13 mouse cellular contexts compared by ENCODE assay signal in the genomic region with DNA sequence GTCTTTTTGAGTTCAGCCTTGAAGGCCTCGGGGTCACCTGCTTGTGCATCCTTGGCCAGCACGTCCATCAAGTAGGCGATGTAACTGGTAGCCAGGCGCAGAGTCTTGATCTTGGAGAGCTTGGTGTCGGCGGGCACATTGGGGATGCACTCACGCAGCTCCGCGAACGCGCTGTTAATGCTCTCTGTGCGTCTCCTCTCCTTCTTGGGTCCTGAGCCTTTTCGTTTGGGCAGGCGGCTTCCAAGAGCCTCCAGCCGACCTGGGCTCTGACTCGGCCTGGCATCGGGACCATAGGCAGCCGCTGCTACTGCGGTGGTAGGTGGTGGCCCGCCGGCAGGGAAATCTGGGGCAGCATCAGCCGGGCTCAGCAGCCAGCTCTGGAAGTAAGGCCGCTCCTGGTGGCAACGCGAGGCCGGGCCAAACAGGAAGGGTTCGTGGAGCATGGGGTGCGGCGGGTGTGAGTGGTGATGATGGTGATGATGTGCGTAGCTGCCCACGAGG. TPM values are rescaled to one million over a fixed set of nuclear protein-coding genes. Genes with fewer than 3 reads are reported as not detected.
A peak's percentile ranks its signal among the peaks of the same experiment; 100 is the strongest.
DNase-seq lines count a peak whose midpoint lies in the region; ATAC-seq lines count a peak whose summit lies in the region.
"Had no signal": no experiment of that assay in that cellular context is flagged by ENCODE, and none has a peak within 500 bp of the region (broad histone marks: within the 10 kb centered on the region; RNA-seq: fewer than 3 reads in every experiment).

No protein-coding gene starts in this region.

- H3K4me2 ChIP-seq in heart, embryonic 13.5 days: peak overlapping the region; percentile 76
- H3K4me2 ChIP-seq in midbrain, embryonic 11.5 days: no peak overlapping the region
- no peak overlapping the region for H3K4me2 ChIP-seq in midbrain, embryonic 15.5 days
- H3K4me2 ChIP-seq in intestine, embryonic 14.5 days (ENCODE audit: low read length): peak overlapping the region; percentile 74
- H3K4me2 ChIP-seq: midbrain, embryonic 12.5 days had no signal

- H3K9ac ChIP-seq in heart, embryonic 13.5 days: peak overlapping the region; percentile 83
- no peak overlapping the region for H3K9ac ChIP-seq in midbrain, embryonic 11.5 days (ENCODE audit: low read length)
- no peak overlapping the region for H3K9ac ChIP-seq in midbrain, embryonic 15.5 days
- H3K9ac ChIP-seq in intestine, embryonic 14.5 days (ENCODE audit: low read length): peak overlapping the region; percentile 69
- H3K9ac ChIP-seq: midbrain, embryonic 12.5 days had no signal

- peak overlapping the region; percentile 86 for H3K27ac ChIP-seq in heart, embryonic 13.5 days (replicated peaks)
- H3K27ac ChIP-seq in midbrain, embryonic 11.5 days (ENCODE audit: low read depth, low read length): no peak overlapping the region
- no peak overlapping the region for H3K27ac ChIP-seq in midbrain, embryonic 15.5 days
- peak overlapping the region; percentile 80 for H3K27ac ChIP-seq in intestine, embryonic 14.5 days (ENCODE audit: low read depth)
- H3K27ac ChIP-seq: midbrain, embryonic 12.5 days had no signal

- H3K4me3 ChIP-seq in heart, embryonic 13.5 days: peak overlapping the region; percentile 53
- H3K4me3 ChIP-seq in midbrain, embryonic 11.5 days (ENCODE audit: low read depth, low read length): no peak overlapping the region; the same call in 1 of the 2 replicates
- H3K4me3 ChIP-seq in midbrain, embryonic 15.5 days: no peak overlapping the region
- peak overlapping the region; percentile 56 for H3K4me3 ChIP-seq in intestine, embryonic 14.5 days (ENCODE audit: low read depth, low read length)
- H3K4me3 ChIP-seq: midbrain, embryonic 12.5 days had no signal

- no peak for DNase-seq in heart, postnatal 4 days
- peak; percentile 95 for DNase-seq in midbrain, embryonic 11.5 days (ENCODE audit: low spot score, missing footprints)
- DNase-seq in intestine, embryonic 14.5 days (ENCODE audit: low spot score): peak; percentile 81
- DNase-seq in retina, embryonic 14.5 days (ENCODE audit: low spot score): peak; percentile 30
- DNase-seq in spleen, adult 12 weeks (ENCODE audit: low spot score): no peak
- no peak for DNase-seq in spleen, postnatal 4 days (ENCODE audit: low spot score in 2 of 2)
- DNase-seq: gastrocnemius, postnatal 10 days; kidney, adult 11 months; thymus, postnatal 14 days had no signal

- no peaks in the 10 kb centered on the region for H3K36me3 ChIP-seq in heart, embryonic 13.5 days
- H3K36me3 ChIP-seq in midbrain, embryonic 11.5 days (ENCODE audit: control insufficient read depth, insufficient read depth, low read length): no peaks in the 10 kb centered on the region
- H3K36me3 ChIP-seq in midbrain, embryonic 15.5 days (replicated peaks): no peaks in the 10 kb centered on the region
- no peaks in the 10 kb centered on the region for H3K36me3 ChIP-seq in intestine, embryonic 14.5 days (ENCODE audit: control insufficient read depth, insufficient read depth, low read length)
- H3K36me3 ChIP-seq: midbrain, embryonic 12.5 days had no signal

- 7% methylated on average over 31 of the region's 31 CpGs for WGBS in heart, embryonic 13.5 days
- under 1% methylated on average over 31 of the region's 31 CpGs for WGBS in midbrain, embryonic 11.5 days
- WGBS in midbrain, embryonic 15.5 days: 2% methylated on average over 31 of the region's 31 CpGs
- WGBS in intestine, embryonic 14.5 days: 11% methylated on average over 31 of the region's 31 CpGs

- H3K4me1 ChIP-seq in heart, embryonic 13.5 days: peaks cover 52% of the 10 kb centered on the region
- H3K4me1 ChIP-seq in midbrain, embryonic 11.5 days (ENCODE audit: control insufficient read depth, insufficient read depth, low read length): peaks cover 14% of the 10 kb centered on the region
- H3K4me1 ChIP-seq in midbrain, embryonic 15.5 days: peaks cover 21% of the 10 kb centered on the region
- peaks cover 31% of the 10 kb centered on the region for H3K4me1 ChIP-seq in intestine, embryonic 14.5 days (replicated peaks; ENCODE audit: control insufficient read depth, insufficient read depth, low read length)

- H3K9me3 ChIP-seq in heart, embryonic 13.5 days: no peaks in the 10 kb centered on the region
- H3K9me3 ChIP-seq in midbrain, embryonic 11.5 days (ENCODE audit: control insufficient read depth, low read length): no peaks in the 10 kb centered on the region
- no peaks in the 10 kb centered on the region for H3K9me3 ChIP-seq in midbrain, embryonic 15.5 days
- no peaks in the 10 kb centered on the region for H3K9me3 ChIP-seq in intestine, embryonic 14.5 days (ENCODE audit: control insufficient read depth, low read length)
- H3K9me3 ChIP-seq: midbrain, embryonic 12.5 days had no signal

- peaks cover 96% of the 10 kb centered on the region for H3K27me3 ChIP-seq in heart, embryonic 13.5 days (replicated peaks)
- peaks cover 98% of the 10 kb centered on the region for H3K27me3 ChIP-seq in midbrain, embryonic 11.5 days (ENCODE audit: control insufficient read depth, insufficient read depth, low read length)
- H3K27me3 ChIP-seq in midbrain, embryonic 15.5 days (replicated peaks): peaks cover 88% of the 10 kb centered on the region
- peaks cover 67% of the 10 kb centered on the region for H3K27me3 ChIP-seq in intestine, embryonic 14.5 days (replicated peaks; ENCODE audit: control insufficient read depth, insufficient read depth, low read length)

- ATAC-seq in heart, embryonic 13.5 days (ENCODE audit: extremely low read depth, insufficient number of reproducible peaks, low FRiP score, low TSS enrichment): no peak
- ATAC-seq in midbrain, embryonic 11.5 days (ENCODE audit: low FRiP score): no peak
- no peak for ATAC-seq in midbrain, embryonic 15.5 days (replicated peaks)
- ATAC-seq in intestine, embryonic 14.5 days (replicated peaks; ENCODE audit: low FRiP score, low TSS enrichment, low read depth): no peak

RNA-seq across cellular contexts. Expression of a gene that starts 1.3 kb away (rescaled TPM):
- 19.7 and 24.3 TPM in 2 replicates for polyA plus RNA-seq in heart, embryonic 13.5 days (2015; fragmentation: Nextera tagmentation; extraction: Ambion mirVana)
- total RNA-seq in heart, postnatal 4 days (2021): under 1 TPM; 0.74 to 0.81 TPM
- polyA plus RNA-seq in midbrain, embryonic 11.5 days (2014; fragmentation: Nextera tagmentation; extraction: Ambion mirVana): not detected in 2 replicates
- not detected in 2 replicates for polyA plus RNA-seq in midbrain, embryonic 15.5 days (2015; fragmentation: Nextera tagmentation; extraction: Ambion mirVana)
- polyA plus RNA-seq in intestine, embryonic 14.5 days (2014; fragmentation: Nextera tagmentation; extraction: Ambion mirVana): 36.6 and 44.4 TPM in 2 replicates
- total RNA-seq: CH12.LX; gastrocnemius, postnatal 10 days had no signal
- polyA plus RNA-seq: midbrain, embryonic 12.5 days had no signal

RNA-seq across cellular contexts. Expression of a gene that starts 29.9 kb away (rescaled TPM):
- 6.9 and 7.1 TPM in 2 replicates for polyA plus RNA-seq in heart, embryonic 13.5 days (2015; fragmentation: Nextera tagmentation; extraction: Ambion mirVana)
- 10 to 100 TPM; 31.9 to 36.7 TPM for total RNA-seq in heart, postnatal 4 days (2021)
- 14.5 and 14.7 TPM in 2 replicates for polyA plus RNA-seq in midbrain, embryonic 11.5 days (2014; fragmentation: Nextera tagmentation; extraction: Ambion mirVana)
- 9.3 and 11.6 TPM in 2 replicates for polyA plus RNA-seq in midbrain, embryonic 15.5 days (2015; fragmentation: Nextera tagmentation; extraction: Ambion mirVana)
- 10.1 and 15.0 TPM in 2 replicates for polyA plus RNA-seq in intestine, embryonic 14.5 days (2014; fragmentation: Nextera tagmentation; extraction: Ambion mirVana)

Comparison
In these comparisons a context has a peak if more than half of its experiments do, and no peak if none do; other contexts are left out.
1. H3K27ac ChIP-seq: peak in heart, embryonic 13.5 days (single experiment) and intestine, embryonic 14.5 days (single experiment); none in midbrain, embryonic 11.5 days (single experiment) and midbrain, embryonic 15.5 days (single experiment).
2. H3K4me2 ChIP-seq: peak in heart, embryonic 13.5 days (single experiment) and intestine, embryonic 14.5 days (single experiment); none in midbrain, embryonic 11.5 days (single experiment) and midbrain, embryonic 15.5 days (single experiment).
3. H3K4me3 ChIP-seq: peak in heart, embryonic 13.5 days (single experiment) and intestine, embryonic 14.5 days (single experiment); none in midbrain, embryonic 11.5 days (single experiment) and midbrain, embryonic 15.5 days (single experiment).
4. H3K9ac ChIP-seq: peak in heart, embryonic 13.5 days (single experiment) and intestine, embryonic 14.5 days (single experiment); none in midbrain, embryonic 11.5 days (single experiment) and midbrain, embryonic 15.5 days (single experiment).
5. DNase-seq: peak in midbrain, embryonic 11.5 days (single experiment), intestine, embryonic 14.5 days (single experiment) and retina, embryonic 14.5 days (single experiment); none in heart, postnatal 4 days (single experiment), spleen, adult 12 weeks (single experiment) and spleen, postnatal 4 days (0 of 2).
6. RNA of a gene that starts 1.3 kb away (polyA plus RNA-seq): 36.6 to 44.4 TPM in intestine, embryonic 14.5 days and 19.7 to 24.3 TPM in heart, embryonic 13.5 days; not detected in midbrain, embryonic 11.5 days and not detected in midbrain, embryonic 15.5 days; every median in the first group is over 10 times any median in the second.